Mouse (Mus musculus) regulatory T cell (primary cell): ENCODE measurements around the gene Msgn1.

ENCODE experiments used
- in situ Hi-C: fragments of 300-600 bp; cut with MboI, MseI; formaldehyde crosslinking; loops from one replicate; pipeline ENCODE4 v1.15.1; 2025; ENCODE audit warnings: high pct_unique_total_duplicates

Gene Msgn1

GRCm38 (mm10) chr12:11200711-11201110 is 8.1 kb downstream of the Msgn1 start:
- in situ Hi-C loops = loop anchor here (5.0 to 25.0 kb wide), 2 partner anchors 132 to 937 kb away; no protein-coding TSS in a partner anchor

- in situ Hi-C loops = no loop called here
Measured at GRCm38 (mm10) chr12:11198551-11198950, 10.2 kb downstream of the Msgn1 start.

- in situ Hi-C loops = no loop called here
Measured at GRCm38 (mm10) chr12:11198026-11198425, 10.7 kb downstream of the Msgn1 start.

GRCm38 (mm10) chr12:11196830-11197229 is 11.9 kb downstream of the Msgn1 start:
- in situ Hi-C loops = no loop called here

- in situ Hi-C loops = no loop called here
Measured at GRCm38 (mm10) chr12:11196142-11196597, 12.6 kb downstream of the Msgn1 start.

DNA sequence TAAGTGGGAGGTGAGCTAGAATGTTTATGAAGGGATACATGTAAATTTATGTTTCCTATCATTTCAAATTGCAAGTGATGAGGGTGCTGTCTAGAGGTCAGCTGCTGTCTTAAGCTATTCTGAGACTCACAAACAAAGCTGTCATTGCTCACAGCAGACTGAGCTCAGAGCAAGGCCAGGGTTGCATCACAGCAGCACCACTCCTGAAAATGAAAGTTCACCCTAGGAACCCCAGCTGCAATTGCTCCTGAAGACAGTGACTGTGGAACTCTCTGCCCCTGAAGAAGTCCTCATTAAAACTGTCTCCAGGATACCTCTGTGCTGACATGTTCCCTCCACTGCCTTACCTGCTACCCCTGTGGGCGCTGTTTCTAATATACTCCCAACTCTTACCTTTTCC is 13.7 kb downstream of the Msgn1 start:
- in situ Hi-C loops = no loop called here

- in situ Hi-C loops = no loop called here
Measured at GRCm38 (mm10) chr12:11178486-11179154, 30.2 kb downstream of the Msgn1 start.

DNA sequence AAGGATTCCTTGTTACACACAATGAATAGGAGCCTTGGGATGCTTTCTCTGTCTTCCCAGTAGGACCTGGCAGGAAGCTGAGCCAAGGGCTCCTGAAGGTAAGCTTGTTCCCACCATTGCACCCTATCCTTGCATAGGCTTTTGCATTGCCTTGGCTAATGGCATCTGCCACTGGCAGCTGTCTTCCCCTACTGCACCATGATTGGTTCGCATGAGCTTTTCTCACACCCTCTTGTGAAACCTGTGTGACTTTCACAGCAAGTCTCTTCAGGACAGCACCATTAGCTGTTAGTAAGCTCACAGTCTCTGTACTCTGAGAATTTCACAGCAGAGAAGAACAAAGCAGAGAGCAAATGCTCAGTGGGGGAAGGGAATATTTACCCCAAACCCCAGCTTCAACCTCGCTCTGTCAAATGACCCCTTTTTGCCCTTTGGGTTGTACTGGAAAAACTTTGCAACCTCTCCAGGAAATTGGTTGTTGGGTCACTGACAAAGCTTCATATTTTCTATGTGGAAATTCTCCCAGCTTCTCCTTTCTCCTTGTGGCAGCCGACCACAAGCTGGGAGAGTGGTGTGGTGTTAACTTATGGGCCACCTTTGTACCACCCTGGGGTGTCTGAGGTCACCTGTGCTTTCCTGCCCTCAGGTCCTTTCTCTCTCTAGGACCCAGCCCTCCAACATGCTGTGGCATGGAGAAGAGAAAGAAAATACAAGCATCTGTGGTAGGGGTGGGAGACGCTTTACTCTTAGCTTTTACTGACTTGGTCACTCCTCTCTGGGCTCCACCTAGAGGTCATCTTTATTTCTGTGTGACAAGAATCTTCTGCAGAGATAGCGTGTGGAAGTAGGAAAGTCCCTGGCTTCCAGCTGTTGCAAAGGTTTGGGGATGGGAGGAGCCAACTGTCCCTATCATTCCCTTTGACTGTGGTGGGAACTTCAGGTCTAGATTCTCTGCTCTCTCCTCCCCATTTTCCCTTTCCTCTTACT is 31.1 kb downstream of the Msgn1 start:
- in situ Hi-C loops = no loop called here

DNA sequence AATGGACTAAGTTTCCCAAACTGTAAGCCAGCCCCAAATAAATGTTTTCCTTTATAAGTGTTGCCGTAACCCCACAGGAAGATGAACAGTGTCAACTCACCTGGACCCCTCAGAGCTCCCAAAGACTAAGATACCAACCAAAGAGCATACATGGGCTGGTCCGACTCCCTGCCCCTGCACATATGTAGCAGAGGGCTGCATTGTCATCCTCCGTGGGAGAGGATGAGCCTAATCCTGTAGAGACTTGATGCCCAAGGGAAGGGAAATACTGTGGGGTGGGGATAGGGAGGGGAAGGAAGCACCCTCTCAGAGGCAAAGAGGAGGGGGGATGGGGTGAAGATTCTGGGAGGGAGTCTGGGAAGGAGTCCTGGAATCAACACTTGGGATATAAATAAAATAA is 50.1 kb downstream of the Msgn1 start:
- in situ Hi-C loops = no loop called here
